Mouse (Mus musculus) olfactory bulb, adult 2 months (tissue): ENCODE results near the gene Mecom.

Source experiments
- CTCF ChIP-seq: fragments of 200-500 bp; IDR thresholded peaks from 2 replicates; pipeline ENCODE4 v1.5.1; 2012; ENCODE audit warnings: low read depth, mild to moderate bottlenecking, low read length, moderate library complexity; ENCODE audit not compliant: insufficient read depth
- POLR2A ChIP-seq: fragments of 200-500 bp; IDR thresholded peaks from 2 replicates; pipeline ENCODE4 v1.6.1; 2012; ENCODE audit warnings: mild to moderate bottlenecking, low read depth, low read length, moderate library complexity; ENCODE audit not compliant: insufficient read depth

DNA sequence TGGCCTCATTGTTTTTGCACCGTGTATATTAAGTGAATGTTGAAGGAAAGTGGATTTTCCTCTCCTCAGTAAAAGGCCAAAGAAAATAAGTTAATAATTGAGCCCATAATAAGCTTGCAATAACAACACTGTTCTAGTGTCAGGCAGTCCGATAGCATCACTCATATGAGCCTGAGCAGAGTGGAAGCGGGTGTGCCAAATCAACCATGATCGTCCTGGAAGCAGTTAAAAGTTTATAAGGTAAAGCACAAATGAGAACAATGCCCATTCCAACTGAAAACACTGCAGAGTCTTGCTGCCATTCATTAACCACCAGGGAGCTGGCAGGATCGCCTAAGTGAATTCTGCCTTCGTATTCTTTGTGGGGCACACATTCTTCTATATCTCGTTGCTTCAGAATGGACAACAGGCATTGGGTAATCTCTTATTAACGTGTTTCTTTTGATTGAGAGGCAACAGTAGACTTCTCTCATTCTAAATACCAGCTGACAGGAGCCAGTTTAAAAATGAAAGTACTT is 542.9 kb downstream of the Mecom start:
- TF ChIP-seq CTCF = no peak
- no peak for TF ChIP-seq POLR2A
